Mouse (Mus musculus) cortical plate, adult 2 months (tissue): ENCODE results near the gene Ctxn2.

Experiments used
- CTCF ChIP-seq: fragments of 200-500 bp; IDR thresholded peaks from 2 replicates; pipeline ENCODE4 v1.5.1; 2011; ENCODE audit warnings: mild to moderate bottlenecking, control low read depth, low read length; ENCODE audit not compliant: insufficient read depth; ENCODE audit errors: extremely low read depth
- POLR2A ChIP-seq: fragments of 200-500 bp; IDR thresholded peaks from 2 replicates; pipeline ENCODE4 v1.6.1; 2011; ENCODE audit warnings: mild to moderate bottlenecking, low read length, control low read depth; ENCODE audit not compliant: insufficient read depth; ENCODE audit errors: extremely low read depth

GRCm38 (mm10) chr2:125187904-125188303, 51.4 kb downstream of the Ctxn2 start:
- TF ChIP-seq POLR2A (no peak), CTCF (no peak)
